Mouse (Mus musculus) monocyte, adult 5-6 weeks (primary cell): ENCODE data around the gene Fancd2. TPM values are rescaled to one million over a fixed set of nuclear protein-coding genes. Genes with fewer than 3 reads are reported as not detected.

Source experiments
- ATAC-seq: fragments of 153-309, 156-312 bp; replicated peaks from 2 replicates; pipeline ENCODE4 v1.8.0; 2017; ENCODE audit warnings: mild to moderate bottlenecking; ENCODE audit not compliant: low TSS enrichment, insufficient number of reproducible peaks, severe bottlenecking, poor library complexity, low FRiP score
- total RNA-seq: library from RNA; stranded (forward); fragments of 200-1000, 200-491, 200-594 nt; gene quantifications from 3 replicates; pipeline ENCODE4 v1.2.3, GENCODE M21; 2017

The Fancd2 gene
- total RNA-seq, 1 experiment from 2014 or later: 0.29 TPM

GRCm38 (mm10) chr6:113643967-113644366 lies 112.5 kb downstream of the Fancd2 start:
- no peak for ATAC-seq

- peak; percentile 77 for ATAC-seq
These were observed 113.3 kb downstream of the Fancd2 start for GRCm38 (mm10) chr6:113644808-113645207.

Other genes with a start within 250 kb of the Fancd2 start
- gene Cpne9, start 249.4 kb upstream of the Fancd2 start, total RNA-seq: 0.19 to 0.75 TPM in 2 of 3 replicates, not detected in the other
- 77.8 to 91.4 TPM (median 83.9 TPM) in 3 replicates for gene Brpf1, start 224.5 kb upstream of the Fancd2 start, total RNA-seq
- 6.4 to 12.2 TPM (median 9.2 TPM) in 3 replicates for gene Ogg1, start 204.7 kb upstream of the Fancd2 start, total RNA-seq
- gene Camk1, start 187.7 kb upstream of the Fancd2 start, total RNA-seq: 27.9 to 116 TPM (median 103 TPM) in 3 replicates
- gene Tada3, start 153.8 kb upstream of the Fancd2 start, total RNA-seq: 7.9 to 22.4 TPM (median 9.8 TPM) in 3 replicates
- gene Arpc4, start 153.6 kb upstream of the Fancd2 start, total RNA-seq: 296 to 345 TPM (median 318 TPM) in 3 replicates
- 12.9 to 26.5 TPM (median 15.3 TPM) in 3 replicates for gene Ttll3, start 142.4 kb upstream of the Fancd2 start, total RNA-seq
- gene Rpusd3, start 112.3 kb upstream of the Fancd2 start, total RNA-seq: 0.96 to 6.9 TPM (median 4.4 TPM) in 3 replicates
- not detected in 3 replicates for gene Cidec, start 95.9 kb upstream of the Fancd2 start, total RNA-seq
- gene Jagn1, start 89.1 kb upstream of the Fancd2 start, total RNA-seq: 6.8 to 22.3 TPM (median 21.0 TPM) in 3 replicates
- gene Il17re, start 73.2 kb upstream of the Fancd2 start, total RNA-seq: not detected in 3 replicates
- not detected in 3 replicates for gene Il17rc, start 60.3 kb upstream of the Fancd2 start, total RNA-seq
- 0.85 to 6.1 TPM (median 3.4 TPM) in 3 replicates for gene Creld1, start 48.4 kb upstream of the Fancd2 start, total RNA-seq
- gene Prrt3, start 29.8 kb upstream of the Fancd2 start, total RNA-seq: not detected in 3 replicates
- gene Emc3, start within 50 bp of the Fancd2 start, total RNA-seq: 37.2 to 57.0 TPM (median 50.1 TPM) in 3 replicates
- gene Fancd2os, start 69.0 kb downstream of the Fancd2 start, total RNA-seq: not detected in 3 replicates
- gene Brk1, start 73.1 kb downstream of the Fancd2 start, total RNA-seq: 111 to 131 TPM (median 120 TPM) in 3 replicates
- gene Vhl, start 92.3 kb downstream of the Fancd2 start, total RNA-seq: 17.1 to 24.7 TPM (median 21.6 TPM) in 3 replicates
- 99.6 to 134 TPM (median 117 TPM) in 3 replicates for gene Irak2, start 106.8 kb downstream of the Fancd2 start, total RNA-seq
- 306 to 404 TPM (median 339 TPM) in 3 replicates for gene Tatdn2, start 165.4 kb downstream of the Fancd2 start, total RNA-seq
- gene Ghrl, start 188.2 kb downstream of the Fancd2 start, total RNA-seq: 3.1 to 6.6 TPM in 2 of 3 replicates, not detected in the other
- gene Sec13, start 209.1 kb downstream of the Fancd2 start, total RNA-seq: 93.8 to 134 TPM (median 113 TPM) in 3 replicates